Mouse (Mus musculus) 3T3-L1 (cell line): Measurements from ENCODE around the gene Chchd6.

Source experiments
- DNase-seq: peaks from one replicate; pipeline ENCODE4 v3.0.0-alpha.2; 2015; ENCODE audit warnings: low read depth, low spot score

Chchd6 gene

DNA sequence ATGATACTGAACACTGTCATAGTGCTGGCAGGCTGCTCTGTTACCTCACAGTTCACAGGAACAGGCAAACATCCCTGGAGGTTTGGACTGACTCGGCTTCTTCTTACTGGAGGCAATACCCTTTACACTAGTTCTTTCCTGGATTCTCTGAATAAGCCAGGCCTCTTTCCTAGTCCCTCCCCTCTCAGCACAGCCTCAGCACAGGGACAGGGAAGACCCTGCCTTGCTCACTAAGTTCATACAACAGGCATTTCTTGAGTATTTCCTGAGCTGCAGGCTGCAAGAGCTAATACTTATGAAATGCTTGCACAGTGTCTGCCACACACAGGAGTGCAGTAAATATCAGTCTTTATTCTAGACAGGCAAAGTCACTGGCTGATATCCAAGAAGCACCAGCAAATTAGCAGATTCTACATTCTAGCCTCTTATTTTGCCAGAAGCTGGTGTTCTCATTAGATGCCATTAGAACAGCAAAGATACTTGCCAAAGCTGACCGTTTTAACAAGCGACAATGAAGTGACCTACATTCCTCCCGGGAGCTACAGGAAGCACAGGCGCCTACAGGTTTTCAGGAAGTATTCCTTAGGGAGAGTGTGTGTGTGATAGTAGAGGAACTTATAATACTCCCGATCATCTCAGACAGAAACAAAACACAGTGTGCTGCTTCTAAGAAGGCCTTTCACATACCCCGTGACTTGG, 142.3 kb downstream of the Chchd6 start:
- peak; percentile 66 for DNase-seq

DNA sequence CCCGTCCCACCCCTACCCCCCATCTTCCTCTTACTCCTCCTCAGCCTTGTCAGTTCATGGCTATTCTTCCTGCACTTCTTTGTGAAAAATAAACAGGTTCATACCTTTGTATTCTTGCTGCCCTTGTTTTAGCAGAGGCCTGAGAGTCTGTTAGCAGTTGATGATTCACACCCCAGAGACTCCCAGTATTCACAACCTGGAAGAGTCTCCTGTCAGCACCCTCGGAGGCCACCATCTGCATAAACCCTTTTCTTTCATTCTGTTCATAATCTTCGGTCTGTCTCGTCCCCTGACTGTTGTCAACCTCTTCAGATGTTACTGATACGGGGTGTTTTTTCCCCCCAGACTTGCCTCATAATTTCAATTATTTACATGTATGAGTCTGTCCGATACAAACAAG, 143.1 kb downstream of the Chchd6 start:
- peak; percentile 48 for DNase-seq

DNA sequence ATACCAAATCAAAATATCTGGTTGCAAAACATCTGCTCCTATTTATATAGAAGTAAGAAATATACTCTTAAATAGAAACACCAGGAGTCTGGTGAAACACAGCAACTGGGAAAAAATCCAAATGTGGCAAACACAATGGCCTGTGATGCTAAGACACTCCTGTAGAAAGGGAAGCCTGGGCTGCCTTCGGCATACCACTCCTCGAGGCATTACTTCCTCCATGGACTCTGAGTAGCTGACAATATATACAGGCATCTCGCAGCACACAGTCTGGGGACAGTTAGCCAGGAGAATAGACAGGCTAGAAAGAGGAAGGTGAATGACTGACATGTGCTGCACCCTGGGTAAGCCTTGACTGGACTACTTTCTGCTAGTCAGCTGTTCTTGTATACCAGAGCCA, 146.7 kb downstream of the Chchd6 start:
- DNase-seq, result peak; percentile 62

DNA sequence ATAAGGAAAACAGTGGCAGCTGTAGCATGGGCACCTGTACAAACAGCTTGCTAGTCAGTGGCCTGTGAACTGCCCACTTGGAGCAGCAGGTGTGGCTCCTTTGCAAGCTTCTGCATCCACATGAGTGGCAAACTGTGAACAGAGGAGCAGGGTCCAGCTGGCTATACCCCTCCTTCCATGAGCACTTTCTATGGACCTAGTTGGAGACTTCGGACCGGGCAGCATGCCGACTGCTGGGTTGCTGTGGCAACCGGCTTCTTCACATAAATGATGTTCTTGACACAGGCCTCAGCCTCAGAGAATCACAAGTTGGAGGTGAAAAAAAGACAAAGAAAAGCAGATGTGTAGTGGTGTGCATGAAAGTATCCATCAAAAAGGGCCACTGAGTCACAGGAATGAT, 154.8 kb downstream of the Chchd6 start:
- DNase-seq, result no peak

DNA sequence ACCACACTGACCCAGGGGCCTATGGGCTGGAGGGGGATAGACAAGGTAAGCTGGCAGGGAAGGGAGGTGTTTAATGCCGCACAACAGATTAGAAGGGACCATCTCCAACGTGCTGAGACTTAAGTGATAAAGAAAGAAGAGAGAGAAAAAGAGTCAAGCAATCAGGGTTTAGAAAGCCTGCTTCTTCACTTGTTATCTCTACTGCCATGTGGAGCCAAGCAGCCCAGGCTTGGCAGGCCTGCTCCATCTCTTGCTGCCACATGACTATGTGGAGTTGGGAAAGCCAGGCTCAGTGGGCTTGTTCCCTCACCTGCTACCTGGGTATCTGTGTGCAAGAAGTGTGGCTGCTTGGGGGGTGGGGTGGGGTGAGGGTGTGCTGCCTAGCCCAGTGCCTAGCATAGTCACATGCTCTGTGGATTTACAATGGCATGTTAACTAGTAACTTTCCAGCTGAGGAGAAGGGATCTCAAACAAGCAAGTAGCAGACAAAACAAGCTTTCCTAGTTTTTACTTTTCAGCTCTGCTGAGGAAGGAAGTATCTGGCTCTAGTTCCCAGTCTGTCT, 163.5 kb downstream of the Chchd6 start:
- no peak for DNase-seq

DNA sequence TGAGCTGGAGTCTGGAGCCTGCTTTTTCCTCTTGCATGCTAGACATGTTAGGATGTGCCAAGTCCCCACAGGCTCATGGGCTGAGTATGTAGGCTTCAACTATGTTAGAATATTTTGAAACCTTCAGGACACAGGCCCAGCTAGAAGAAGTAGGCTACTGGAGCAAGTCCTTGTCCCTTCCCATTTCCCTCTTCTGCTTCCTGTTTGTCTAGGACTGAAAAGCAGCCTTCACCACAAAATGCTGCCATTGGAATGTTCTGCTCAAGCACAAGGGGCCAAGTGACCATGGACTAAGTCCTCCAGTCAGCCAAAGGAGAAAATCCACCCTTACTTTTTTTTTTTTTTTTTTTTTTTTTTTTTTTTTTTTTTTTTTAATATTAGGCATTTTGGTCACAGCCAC, 164.7 kb downstream of the Chchd6 start:
- no peak for DNase-seq

DNA sequence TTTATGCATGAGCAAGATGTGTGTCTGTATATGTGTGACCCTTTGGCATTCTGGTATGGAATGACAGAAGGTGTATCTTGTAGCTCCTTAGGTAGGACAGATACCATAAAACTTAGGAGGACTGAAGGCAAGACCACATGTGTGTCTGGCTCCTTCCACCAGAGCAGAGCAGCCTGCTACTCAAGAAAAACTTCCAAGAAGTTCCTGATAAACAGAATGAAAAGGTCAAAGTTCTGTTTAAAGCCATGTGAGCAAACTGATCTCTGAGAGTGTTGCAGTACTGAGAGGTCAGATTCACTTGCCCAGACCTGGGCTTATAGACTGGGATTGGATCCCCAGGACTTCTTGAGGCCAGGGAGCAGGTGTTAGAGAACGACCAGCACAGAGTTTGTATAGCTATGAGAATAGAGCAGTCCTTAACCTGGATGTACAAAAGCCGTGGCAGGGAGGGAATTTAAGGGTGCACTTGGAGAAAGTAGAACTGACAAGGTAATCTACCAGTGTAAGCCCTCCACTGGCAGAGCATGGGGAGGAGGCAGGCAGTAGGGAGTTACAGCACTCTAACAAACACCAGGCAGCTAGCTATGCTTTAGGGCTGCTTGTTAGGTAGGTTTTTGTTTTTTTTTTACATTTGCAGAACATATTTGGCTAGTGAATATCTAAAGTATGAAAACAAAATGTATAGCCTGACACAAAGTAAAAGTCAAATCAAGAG, 166.6 kb downstream of the Chchd6 start:
- DNase-seq, result no peak

DNA sequence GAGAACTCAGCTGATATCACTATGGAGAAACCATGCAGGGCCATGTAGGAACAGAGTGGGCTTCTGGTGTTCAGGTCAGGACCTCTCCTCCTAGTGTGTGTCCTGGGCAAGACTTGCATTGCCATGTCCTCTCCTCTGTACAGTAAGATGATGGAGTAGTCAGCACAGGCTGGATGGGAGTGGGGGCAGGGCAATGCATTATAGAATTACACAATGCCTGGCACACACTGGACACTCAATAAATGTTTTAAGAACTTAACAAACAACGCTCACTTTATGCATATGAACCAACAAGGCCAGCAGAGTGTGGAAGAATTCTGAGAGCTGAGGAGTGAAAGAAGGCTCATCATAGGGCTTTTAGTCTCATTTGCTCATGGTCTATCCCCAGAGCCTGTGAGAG, 171.0 kb downstream of the Chchd6 start:
- no peak for DNase-seq

DNA sequence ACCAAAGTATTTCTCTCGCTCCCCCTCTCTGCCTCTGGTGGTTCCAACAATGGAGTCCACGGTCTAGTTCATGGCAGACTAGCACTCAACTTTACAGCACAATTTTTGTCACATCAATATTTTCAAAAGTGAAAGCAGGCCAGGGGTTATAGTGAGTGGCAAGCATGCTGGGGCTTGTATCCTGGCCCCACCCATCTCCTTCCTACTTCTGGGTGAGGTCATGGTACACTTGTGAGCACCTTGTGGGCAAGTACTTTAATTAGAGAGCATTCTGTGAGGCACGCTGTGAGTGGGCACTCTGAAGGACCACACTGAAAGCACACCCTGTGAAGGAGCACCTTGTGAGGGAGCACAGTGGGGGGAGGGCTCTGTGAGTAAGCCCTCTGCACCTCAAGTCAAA, 172.8 kb downstream of the Chchd6 start:
- DNase-seq, result peak; percentile 61

DNA sequence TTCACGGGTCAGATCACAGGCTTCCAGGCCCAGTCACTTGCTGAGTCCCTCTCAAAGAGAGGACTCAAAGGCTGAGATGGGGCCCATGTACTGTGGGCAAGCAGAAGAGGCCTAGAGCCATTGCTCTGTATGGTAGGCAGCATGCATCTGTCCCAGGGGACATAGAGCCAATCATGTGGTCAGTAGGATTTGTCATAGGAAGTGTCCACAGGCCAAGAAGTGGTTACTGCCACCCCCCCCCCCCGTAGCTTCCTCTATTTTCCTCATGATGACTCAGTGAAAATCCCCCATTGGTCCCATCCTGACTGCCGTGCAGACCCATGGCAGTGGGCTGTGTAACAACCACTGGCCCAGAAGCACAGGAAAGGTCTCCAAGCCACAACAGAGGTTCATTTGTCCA, 173.5 kb downstream of the Chchd6 start:
- DNase-seq, result peak; percentile 91

DNA sequence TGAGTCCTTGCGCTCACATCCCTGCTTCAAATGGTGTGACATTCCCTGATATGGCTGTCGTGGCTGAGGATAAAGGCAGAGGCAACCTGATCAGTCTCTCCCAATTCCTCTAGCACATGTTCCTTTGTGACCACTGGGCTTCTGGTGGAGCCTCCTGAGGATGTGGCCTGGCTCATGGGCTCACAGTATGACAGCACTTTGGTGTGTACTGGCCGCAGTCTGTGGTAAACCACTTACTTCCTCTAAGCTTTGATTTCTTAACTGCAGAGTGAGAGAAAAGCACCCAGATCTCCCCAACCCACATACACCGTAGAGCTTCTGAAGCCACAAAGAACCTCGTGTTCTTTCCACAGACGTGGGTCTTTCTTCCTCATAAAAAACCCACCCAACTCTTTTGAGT, 173.9 kb downstream of the Chchd6 start:
- peak; percentile 35 for DNase-seq

DNA sequence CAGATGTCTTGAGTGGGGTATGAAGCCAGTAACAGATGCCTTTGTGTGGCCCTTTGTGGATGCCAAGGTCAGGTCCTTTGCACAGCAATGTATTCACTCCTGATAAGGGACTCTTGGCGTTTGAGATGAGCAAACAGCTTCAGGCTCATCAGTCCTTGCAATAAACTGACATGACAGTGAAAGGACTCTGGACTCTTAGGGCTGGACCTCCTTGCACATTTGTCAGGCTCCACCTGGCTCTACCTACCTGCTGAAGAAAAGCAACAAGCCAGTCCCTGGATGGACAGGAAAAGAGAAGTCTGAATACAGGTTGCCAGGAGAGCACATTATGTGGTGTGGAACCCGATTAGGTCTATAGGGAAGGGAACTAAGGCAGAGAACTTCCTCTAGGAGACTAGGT, 174.7 kb downstream of the Chchd6 start:
- DNase-seq, result no peak

DNA sequence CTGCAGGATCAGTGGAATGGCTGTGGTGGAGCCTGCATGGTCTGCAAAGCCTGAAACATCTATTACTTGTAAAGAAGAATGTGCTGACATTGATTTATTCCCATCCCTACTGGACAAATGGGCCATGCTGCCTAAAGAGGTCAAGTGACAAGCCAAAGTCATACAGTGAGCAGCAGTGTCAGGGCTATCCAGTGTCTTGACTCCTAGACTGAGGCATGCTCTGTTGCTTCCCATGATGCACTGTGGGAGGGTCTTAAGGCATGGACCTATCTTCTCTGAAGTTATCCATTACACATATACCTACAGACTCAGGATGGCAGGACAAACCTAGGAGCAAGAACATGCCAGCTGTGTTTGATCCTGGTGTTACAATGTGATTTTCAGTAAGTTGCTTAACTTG, 175.3 kb downstream of the Chchd6 start:
- DNase-seq, result no peak

DNA sequence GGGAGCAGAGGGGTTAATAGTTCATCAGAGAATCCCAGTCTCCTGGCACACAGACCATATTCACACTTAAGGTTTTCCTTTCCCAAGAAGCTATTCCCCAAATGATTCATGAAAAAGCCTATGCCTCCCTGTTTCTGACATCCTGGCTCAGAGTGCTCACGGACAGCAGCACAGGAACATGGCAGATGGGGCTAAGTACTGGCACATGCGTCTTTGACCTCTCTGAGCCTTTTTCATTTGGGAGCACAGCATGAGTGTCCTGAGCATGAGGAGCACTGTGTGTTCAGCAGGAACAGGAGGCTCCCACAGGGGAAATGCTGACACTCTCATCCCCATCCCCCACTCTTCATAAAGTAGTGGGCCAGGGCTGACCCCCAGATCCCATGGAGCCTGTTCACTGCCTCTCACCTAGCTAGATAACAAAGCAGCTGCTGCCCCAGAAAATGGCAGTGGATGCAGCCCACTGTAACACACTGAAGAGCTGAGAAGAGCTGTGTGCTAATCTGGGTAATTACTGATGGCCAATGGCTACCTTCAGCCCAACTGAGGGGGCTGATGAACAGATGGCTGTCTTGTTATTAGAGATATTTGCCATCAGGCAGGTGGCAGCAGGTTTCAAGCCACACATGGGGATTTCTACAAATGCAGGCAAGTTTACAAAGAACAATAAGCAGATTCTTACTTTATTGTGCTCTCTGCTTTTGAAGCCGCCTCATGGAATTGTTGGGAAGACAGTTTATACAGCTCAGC, 176.2 kb downstream of the Chchd6 start:
- DNase-seq, result no peak

DNA sequence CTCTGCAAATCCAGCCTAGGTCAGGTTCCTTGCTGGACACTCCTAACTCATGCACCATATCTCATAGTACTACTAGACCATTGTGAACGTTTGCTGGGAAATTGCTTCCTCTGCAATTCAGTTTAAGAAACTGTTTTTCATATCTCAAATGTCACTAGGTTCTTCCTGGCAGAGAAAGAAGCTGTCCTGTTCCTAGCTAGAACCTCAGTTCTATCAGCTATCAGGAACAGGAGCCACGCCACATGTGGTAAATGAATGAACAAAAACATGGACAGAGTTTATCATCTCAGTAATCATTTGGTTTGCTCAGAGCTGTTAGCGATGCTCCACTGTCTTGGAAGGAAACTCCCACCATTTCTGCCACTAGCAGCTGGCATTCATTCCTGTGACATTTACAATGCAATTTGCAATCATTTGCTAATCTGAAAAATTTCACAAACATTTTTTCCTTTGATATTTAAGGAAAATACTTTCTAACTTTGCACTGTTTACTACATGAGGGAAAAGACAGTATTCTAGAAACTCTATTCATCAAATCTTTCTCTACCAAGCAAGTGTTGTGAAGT, 179.3 kb downstream of the Chchd6 start:
- DNase-seq, result no peak

DNA sequence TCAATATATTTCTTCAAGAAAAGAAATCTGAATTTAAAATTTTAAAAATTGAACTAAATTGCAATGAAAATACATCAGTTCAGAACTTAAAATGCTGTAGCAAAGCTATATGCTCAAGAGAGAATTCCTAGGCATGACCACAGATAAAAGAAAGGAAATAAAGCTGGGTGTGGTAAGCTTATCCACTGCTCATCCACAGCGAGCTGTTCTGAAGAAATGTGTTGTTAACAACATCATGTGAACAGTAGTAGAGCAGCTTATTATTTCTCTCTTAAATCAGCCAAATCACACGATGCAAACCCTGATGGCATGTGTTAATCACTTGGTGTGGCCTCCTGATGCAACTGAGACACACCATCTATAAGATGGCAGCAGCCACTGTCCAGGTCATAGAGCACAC, 180.4 kb downstream of the Chchd6 start:
- DNase-seq, result no peak

DNA sequence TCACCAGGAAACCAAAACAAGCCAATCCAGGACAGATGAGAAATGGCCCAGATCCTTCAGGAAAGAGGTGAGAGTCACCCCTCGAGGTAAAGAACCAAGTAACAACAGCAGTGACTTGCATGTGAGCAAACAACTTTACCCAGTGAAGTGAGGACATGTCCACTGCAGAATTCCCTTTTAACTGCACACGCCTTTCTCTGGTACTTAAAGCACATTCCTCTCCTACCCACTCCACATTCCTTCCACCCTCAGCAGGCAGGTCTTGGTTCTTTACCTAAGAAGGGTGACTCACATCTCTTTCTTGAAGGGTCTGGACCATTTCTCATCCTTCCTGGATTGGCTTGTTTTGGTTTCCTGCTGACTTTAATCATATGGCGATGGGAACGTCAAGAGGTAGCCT, 181.3 kb downstream of the Chchd6 start:
- peak; percentile 84 for DNase-seq

DNA sequence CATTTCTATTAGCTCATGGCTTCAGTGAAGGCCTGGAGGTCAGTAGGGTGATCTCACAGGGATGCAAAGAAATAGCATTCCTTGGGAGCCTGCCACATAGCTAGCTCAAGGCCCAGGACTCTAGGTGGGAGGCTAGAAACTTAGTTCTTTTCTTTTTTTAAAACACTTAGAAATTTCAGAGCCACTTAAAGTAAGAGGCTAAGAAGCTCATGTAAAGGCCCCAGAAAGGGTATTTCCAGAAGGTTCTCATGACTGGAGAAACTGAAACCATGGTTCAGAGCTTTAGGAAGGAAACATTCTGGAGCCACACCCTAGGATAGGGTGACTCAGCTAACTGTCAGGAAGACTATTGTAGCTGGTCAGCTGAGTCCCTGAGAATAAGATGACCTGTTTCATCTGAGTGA, 182.0 kb downstream of the Chchd6 start:
- peak; percentile 94 for DNase-seq

DNA sequence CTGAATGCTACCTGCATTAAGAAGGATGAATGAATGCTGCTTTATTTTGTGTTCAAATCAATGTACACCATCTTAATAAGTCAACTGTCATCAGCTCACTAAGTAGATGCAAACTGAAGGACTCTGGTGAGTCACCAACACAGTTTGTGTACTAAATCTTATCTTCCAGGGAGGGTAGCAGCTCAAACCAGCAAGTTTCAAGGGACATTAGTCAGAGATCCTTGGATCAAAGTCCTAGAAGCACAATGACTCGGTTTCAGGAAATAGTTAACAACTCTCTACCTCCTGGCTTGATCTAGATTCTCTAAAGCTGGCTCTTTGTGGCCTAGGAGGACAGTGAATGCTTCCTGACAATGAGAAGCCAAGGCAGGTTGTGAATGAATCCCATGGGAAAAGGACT, 182.9 kb downstream of the Chchd6 start:
- peak; percentile 70 for DNase-seq

DNA sequence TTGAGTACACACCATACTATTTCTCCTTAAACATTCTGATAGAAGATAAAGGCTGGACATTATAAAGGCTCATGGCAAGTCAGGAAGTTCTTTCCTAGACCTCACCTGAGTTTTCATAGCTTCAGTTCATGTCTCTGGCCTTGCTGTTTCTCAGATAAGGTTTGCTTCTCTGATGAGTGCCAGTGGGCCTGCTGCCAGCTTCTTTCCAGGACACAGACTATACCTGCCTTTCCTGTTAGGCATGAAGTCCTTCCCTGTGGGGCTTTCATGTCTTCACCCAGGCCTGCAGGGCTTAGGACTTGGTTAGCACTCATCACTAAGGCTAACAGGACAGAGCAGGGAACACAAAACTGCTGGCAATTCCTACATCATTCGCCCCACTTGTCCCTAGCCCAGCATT, 186.4 kb downstream of the Chchd6 start:
- DNase-seq, result no peak

DNA sequence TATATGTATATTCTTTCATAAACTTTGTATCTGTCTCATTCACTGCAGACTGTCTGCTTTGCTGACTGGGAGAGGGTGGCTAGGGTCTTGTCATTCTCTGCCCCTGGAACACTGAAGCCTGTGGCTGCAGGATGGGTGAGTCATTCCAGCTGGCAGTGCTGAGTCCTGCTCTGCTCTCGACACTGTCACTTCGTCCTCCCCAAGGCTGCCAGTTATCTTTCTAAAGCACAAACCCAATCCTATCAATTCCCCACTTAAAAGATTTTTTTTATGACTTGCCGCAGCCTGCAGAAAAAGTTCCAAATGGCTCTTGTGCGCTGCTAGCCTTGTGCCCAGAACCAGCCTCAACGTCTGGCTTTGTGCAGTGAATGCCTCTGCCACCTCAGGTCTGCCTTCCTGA, 187.2 kb downstream of the Chchd6 start:
- peak; percentile 54 for DNase-seq

DNA sequence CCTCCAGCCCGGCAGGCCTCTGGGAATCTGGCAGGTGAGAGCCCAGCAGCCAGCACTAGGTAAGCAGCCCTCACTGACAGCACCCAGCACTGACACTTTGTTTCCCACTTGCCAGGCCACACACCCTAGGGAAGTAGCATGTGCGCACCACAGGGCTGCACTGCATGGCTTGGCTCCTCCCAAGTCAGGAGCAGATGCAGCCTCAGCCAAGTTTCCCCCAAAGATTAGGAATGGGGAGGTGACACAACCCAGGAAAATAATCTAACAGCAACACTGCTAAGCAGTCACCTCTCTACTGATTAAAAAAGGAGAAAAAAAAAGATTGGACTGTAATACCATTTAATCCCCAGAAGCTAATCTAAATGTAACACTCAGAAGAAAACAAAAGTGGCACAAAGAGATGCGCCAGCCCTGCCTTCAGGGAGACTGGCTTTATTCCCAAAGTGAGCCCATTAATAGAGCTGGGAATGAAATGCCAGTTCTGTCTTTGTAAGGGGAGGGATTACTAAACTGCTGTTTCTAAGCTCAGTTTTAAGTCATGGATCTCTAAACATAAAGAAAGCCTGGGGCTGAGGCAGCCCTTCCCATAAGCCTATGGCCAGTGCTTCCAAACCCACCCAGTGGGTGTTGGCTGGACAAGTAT, 188.1 kb downstream of the Chchd6 start:
- DNase-seq, result no peak
